Mouse (Mus musculus): Measurements from ENCODE around the gene Sod2.
"Not testable (repeated sequence)": the region's sequence is repeated elsewhere in the genome, so short reads cannot be mapped to it uniquely, and the experiment has no call there.

DNA sequence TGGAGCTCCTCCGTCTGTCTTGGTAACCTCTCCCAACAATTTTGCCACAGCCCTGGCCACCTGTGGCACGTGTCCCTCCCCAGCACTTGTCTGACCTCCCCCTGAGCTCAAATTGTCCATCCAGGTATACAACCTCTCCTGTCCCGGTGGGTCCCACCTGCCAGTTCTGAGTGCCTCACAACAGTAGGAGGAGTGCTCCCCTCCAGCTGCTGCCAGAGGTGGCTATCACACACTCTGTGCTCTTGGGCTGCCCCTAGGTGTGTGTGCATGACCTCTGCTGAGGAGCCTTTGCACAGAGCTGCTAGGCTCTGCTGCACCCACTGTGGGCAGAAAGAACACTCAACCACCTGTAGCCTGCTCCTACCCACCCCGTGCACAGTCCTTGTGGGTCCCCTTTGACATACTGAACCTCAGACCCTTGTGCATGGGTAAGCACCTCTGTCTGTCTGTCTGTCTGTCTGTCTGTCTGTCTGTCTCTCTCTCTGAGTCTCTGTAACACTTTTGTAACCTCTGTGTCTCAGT lies 61.3 kb downstream of the Sod2 start:
- not testable (repeated sequence) for TF ChIP-seq EP300, CTCF (IDR thresholded peaks at IDR 0.05; ENCODE audit: low read depth)
